Mouse (Mus musculus): ENCODE measurements around the gene Abt1. TPM values are rescaled to one million over a fixed set of nuclear protein-coding genes. Genes with fewer than 3 reads are reported as not detected.

Gene Abt1
- polyA plus RNA-seq, 1 experiment from 2014 or later: 11.2 TPM

- WGBS: 64% methylated on average over 16 of the region's 16 CpGs
- H3K27ac ChIP-seq: no peak overlapping the region
- no peak overlapping the region for H3K4me3 ChIP-seq (replicated peaks)
These were observed 4.7 kb upstream of the Abt1 start for GRCm38 (mm10) chr13:23428166-23428993.

DNA sequence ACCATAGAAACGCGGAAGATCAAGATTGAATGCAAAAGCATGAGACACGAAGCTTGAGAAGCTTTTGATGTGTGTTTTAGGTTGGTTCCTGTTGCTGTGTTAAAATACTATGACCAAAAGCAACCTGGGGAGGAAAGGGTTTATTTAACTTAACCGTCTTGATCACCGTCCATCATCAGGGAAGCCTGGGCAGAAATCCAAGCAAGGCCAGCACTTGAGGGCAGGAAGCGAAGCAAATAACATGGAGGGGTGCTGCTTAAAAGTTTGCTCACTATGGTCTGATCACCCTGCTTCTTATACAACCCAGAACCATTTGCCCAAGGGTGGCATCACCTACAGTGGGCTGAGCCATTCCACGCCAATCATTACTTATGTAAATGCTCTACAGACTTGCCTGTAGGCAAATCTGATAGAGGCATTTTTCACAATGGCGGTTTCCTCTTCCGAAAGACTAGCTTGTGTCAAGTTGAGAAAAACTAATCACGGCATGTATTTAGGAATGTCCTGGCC is 3.8 kb upstream of the Abt1 start:
- Histone ChIP-seq H3K27me3 (replicated peaks) (no peaks in the 10 kb centered on the region), H3K36me3 (no peaks in the 10 kb centered on the region), H3K4me2 (replicated peaks) (no peak overlapping the region), H3K4me1 (replicated peaks) (peaks cover 3% of the 10 kb centered on the region; the same call in 1 of the 2 replicates), H3K9me3 (no peaks in the 10 kb centered on the region), H3K4me3 (replicated peaks) (no peak overlapping the region), H3K9ac (no peak overlapping the region), H3K27ac (no peak overlapping the region)
- no peak for ATAC-seq
- 65% methylated on average over 10 of the region's 10 CpGs for WGBS

More at GRCm38 (mm10) chr13:23428166-23428993, 4.7 kb upstream of the Abt1 start:
- no peak for ATAC-seq
- H3K36me3 ChIP-seq: no peaks in the 10 kb centered on the region
- no peaks in the 10 kb centered on the region for H3K9me3 ChIP-seq
- H3K4me2 ChIP-seq (replicated peaks): no peak overlapping the region
- H3K4me1 ChIP-seq (replicated peaks): no peaks in the 10 kb centered on the region
- no peaks in the 10 kb centered on the region for H3K27me3 ChIP-seq (replicated peaks)
- no peak overlapping the region for H3K9ac ChIP-seq

DNA sequence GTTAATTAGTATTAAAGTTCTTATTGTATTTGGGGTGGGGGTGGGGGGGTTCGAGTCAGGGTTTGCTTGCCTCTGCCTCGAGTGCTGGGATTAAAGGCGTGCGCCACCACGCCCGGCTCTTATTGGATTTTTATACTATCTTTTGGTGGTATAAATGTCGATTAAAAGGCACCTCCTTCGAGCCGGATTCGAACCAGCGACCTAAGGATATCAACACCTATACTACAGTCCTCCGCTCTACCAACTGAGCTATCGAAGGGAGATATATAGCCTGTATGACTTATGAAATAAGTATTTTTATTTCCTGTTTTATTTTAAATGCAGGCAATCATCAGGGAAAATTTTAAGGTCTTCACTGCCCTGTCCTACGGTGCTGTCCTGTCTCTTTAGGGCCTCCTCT is 3.3 kb upstream of the Abt1 start:
- peaks cover 3% of the 10 kb centered on the region; the same call in 1 of the 2 replicates for H3K4me1 ChIP-seq (replicated peaks)
- peaks cover 2% of the 10 kb centered on the region; the same call in 1 of the 2 replicates for H3K36me3 ChIP-seq
- 27% methylated on average over 14 of the region's 14 CpGs for whole genome bisulfite sequencing
- no peak overlapping the region for H3K4me3 ChIP-seq (replicated peaks)
- H3K27ac ChIP-seq: no peak overlapping the region
- ATAC-seq: 0 out of 2 replicates have a peak, but pooled peaks have one; percentile 9
- H3K27me3 ChIP-seq (replicated peaks): no peaks in the 10 kb centered on the region
- H3K4me2 ChIP-seq (replicated peaks): no peak overlapping the region
- H3K9me3 ChIP-seq: no peaks in the 10 kb centered on the region
- no peak overlapping the region for H3K9ac ChIP-seq

DNA sequence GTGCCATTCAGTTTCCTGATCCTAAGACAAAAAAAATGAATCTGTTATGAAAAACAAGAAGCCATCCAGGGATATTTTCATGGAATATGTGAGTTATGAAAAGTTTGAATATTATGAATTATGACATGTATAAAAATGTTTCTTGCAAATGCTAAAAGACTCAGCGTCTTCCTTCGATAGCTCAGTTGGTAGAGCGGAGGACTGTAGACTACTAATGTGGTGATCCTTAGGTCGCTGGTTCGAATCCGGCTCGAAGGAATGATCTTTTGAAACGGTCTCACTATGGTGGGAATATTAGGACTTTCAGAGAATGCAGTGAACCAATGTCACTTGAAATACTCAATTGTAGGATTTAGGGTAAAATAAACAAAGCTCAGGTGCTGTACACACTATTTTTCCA is 2.7 kb upstream of the Abt1 start:
- Histone ChIP-seq H3K4me2 (replicated peaks) (no peak overlapping the region), H3K4me1 (replicated peaks) (peaks cover 3% of the 10 kb centered on the region; the same call in 1 of the 2 replicates), H3K36me3 (peaks cover 7% of the 10 kb centered on the region; the same call in 1 of the 2 replicates), H3K4me3 (replicated peaks) (no peak overlapping the region), H3K9ac (no peak overlapping the region), H3K9me3 (no peaks in the 10 kb centered on the region), H3K27me3 (replicated peaks) (no peaks in the 10 kb centered on the region), H3K27ac (no peak overlapping the region)
- ATAC-seq: no peak
- WGBS: 22% methylated on average over 8 of the region's 8 CpGs

GRCm38 (mm10) chr13:23425505-23425904 is 1.8 kb upstream of the Abt1 start:
- WGBS: 11% methylated on average over 9 of the region's 9 CpGs
- peaks cover 3% of the 10 kb centered on the region; the same call in 1 of the 2 replicates for H3K4me1 ChIP-seq (replicated peaks)
- no peaks in the 10 kb centered on the region for H3K9me3 ChIP-seq
- no peak overlapping the region for H3K9ac ChIP-seq
- H3K4me3 ChIP-seq (replicated peaks): no peak overlapping the region
- peaks cover 7% of the 10 kb centered on the region; the same call in 1 of the 2 replicates for H3K36me3 ChIP-seq
- H3K4me2 ChIP-seq (replicated peaks): peak overlapping the region; percentile 74
- ATAC-seq: peak; percentile 32
- no peak overlapping the region for H3K27ac ChIP-seq
- no peaks in the 10 kb centered on the region for H3K27me3 ChIP-seq (replicated peaks)

- peak; percentile 78 for ATAC-seq
- H3K27ac ChIP-seq: 0 out of 2 replicates have a peak overlapping the region, but pooled peaks have one; percentile 10
- peak overlapping the region; percentile 74 for H3K4me2 ChIP-seq (replicated peaks)
- no peaks in the 10 kb centered on the region for H3K27me3 ChIP-seq (replicated peaks)
- H3K4me1 ChIP-seq (replicated peaks): peaks cover 3% of the 10 kb centered on the region; the same call in 1 of the 2 replicates
- 2% methylated on average over 25 of the region's 25 CpGs for WGBS
- peaks cover 7% of the 10 kb centered on the region; the same call in 1 of the 2 replicates for H3K36me3 ChIP-seq
- H3K4me3 ChIP-seq (replicated peaks): peak overlapping the region; percentile 33
- H3K9me3 ChIP-seq: no peaks in the 10 kb centered on the region
- H3K9ac ChIP-seq: peak overlapping the region; percentile 18; the same call in 1 of the 2 replicates
These were observed 1.0 kb upstream of the Abt1 start for GRCm38 (mm10) chr13:23424494-23425325.

DNA sequence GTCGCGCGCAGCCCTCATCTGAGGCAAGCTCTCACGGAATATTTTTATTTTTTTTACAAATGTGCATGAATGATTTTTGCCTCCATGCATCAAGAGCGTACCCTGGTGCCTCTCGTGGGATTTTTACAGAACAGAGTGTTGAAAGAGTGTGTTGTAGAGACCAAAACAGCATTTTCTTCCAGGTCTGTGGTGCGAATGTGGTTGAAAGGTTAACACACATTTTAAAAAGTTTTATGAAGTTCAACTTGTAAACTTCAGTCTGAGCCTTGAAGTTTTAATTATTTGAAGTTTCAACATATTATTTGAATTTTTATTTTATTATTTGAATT is 350 bp upstream of the Abt1 start:
- peaks cover 7% of the 10 kb centered on the region; the same call in 1 of the 2 replicates for H3K36me3 ChIP-seq
- H3K9ac ChIP-seq: peak overlapping the region; percentile 24; the same call in 1 of the 2 replicates
- WGBS: 0% methylated on average over 7 of the region's 7 CpGs
- ATAC-seq: peak; percentile 59; the same call in 1 of the 2 replicates
- peak overlapping the region; percentile 92 for H3K4me3 ChIP-seq (replicated peaks)
- peak overlapping the region; percentile 37; the same call in 1 of the 2 replicates for H3K27ac ChIP-seq
- peak overlapping the region; percentile 74 for H3K4me2 ChIP-seq (replicated peaks)
- no peaks in the 10 kb centered on the region for H3K27me3 ChIP-seq (replicated peaks)
- no peaks in the 10 kb centered on the region for H3K9me3 ChIP-seq
- peaks cover 3% of the 10 kb centered on the region; the same call in 1 of the 2 replicates for H3K4me1 ChIP-seq (replicated peaks)

DNA sequence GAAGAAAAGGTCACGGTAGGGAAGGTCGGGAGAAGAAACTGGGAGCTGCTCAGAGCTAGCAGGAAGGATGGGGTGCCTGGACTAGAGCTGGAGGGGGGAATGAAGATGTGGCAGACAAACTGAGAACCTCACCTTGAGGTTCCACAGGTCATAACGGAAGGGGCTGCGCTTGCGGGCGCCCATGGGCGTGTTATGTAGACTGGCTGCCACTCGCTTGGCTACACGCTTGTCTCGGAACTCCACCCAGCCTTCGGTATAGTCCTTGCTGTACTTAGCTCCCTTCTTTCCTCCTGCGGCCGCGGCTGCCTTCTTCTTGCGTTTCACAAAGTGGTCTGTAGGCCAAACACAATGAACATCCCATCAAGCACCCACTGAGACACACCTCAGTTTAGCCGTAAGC is 1.3 kb downstream of the Abt1 start:
- H3K4me1 ChIP-seq (replicated peaks): peaks cover 3% of the 10 kb centered on the region; the same call in 1 of the 2 replicates
- ATAC-seq: no peak
- peak overlapping the region; percentile 74 for H3K4me2 ChIP-seq (replicated peaks)
- H3K36me3 ChIP-seq: peaks cover 7% of the 10 kb centered on the region; the same call in 1 of the 2 replicates
- no peaks in the 10 kb centered on the region for H3K9me3 ChIP-seq
- no peak overlapping the region for H3K9ac ChIP-seq
- no peaks in the 10 kb centered on the region for H3K27me3 ChIP-seq (replicated peaks)
- WGBS: 93% methylated on average over 16 of the region's 16 CpGs
- no peak overlapping the region for H3K4me3 ChIP-seq (replicated peaks)
- no peak overlapping the region for H3K27ac ChIP-seq

GRCm38 (mm10) chr13:23412630-23413521 is 10.8 kb downstream of the Abt1 start:
- no peaks in the 10 kb centered on the region for H3K36me3 ChIP-seq
- ATAC-seq: peak; percentile 84

GRCm38 (mm10) chr13:23412211-23412629 is 11.4 kb downstream of the Abt1 start:
- no peak overlapping the region for H3K9ac ChIP-seq
- H3K27me3 ChIP-seq (replicated peaks): peaks cover 5% of the 10 kb centered on the region; the same call in 1 of the 2 replicates
- H3K27ac ChIP-seq: no peak overlapping the region
- no peaks in the 10 kb centered on the region for H3K9me3 ChIP-seq
- H3K4me1 ChIP-seq (replicated peaks): no peaks in the 10 kb centered on the region
- peak; percentile 39; the same call in 1 of the 2 replicates for ATAC-seq
- peak overlapping the region; percentile 36 for H3K4me3 ChIP-seq (replicated peaks)
- peak overlapping the region; percentile 69 for H3K4me2 ChIP-seq (replicated peaks)
- under 1% methylated on average over 20 of the region's 20 CpGs for WGBS
- no peaks in the 10 kb centered on the region for H3K36me3 ChIP-seq

More at GRCm38 (mm10) chr13:23412630-23413521, 10.8 kb downstream of the Abt1 start:
- no peak overlapping the region for H3K27ac ChIP-seq
- no peaks in the 10 kb centered on the region for H3K9me3 ChIP-seq
- H3K4me3 ChIP-seq (replicated peaks): peak overlapping the region; percentile 36
- H3K27me3 ChIP-seq (replicated peaks): peaks cover 5% of the 10 kb centered on the region; the same call in 1 of the 2 replicates
- H3K4me1 ChIP-seq (replicated peaks): no peaks in the 10 kb centered on the region
- H3K9ac ChIP-seq: no peak overlapping the region
- H3K4me2 ChIP-seq (replicated peaks): peak overlapping the region; percentile 69
- 4% methylated on average over 28 of the region's 28 CpGs for WGBS

Data from intestine, embryonic 15.5 days (tissue).